Mouse (Mus musculus) midbrain, embryonic 11.5 days (tissue): ENCODE measurements around the gene Hnrnpa1. TPM values are rescaled to one million over a fixed set of nuclear protein-coding genes. Genes with fewer than 3 reads are reported as not detected.

Experiments
- ATAC-seq: fragments of 200-750 bp; cut with Nextera tagmentation; 2 replicates; pipeline ENCODE4 v1.8.0; 2017; ENCODE audit warnings: moderate TSS enrichment, moderate library complexity; ENCODE audit not compliant: low FRiP score
- DNase-seq: peaks from one replicate; pipeline ENCODE4 v3.0.0; 2015; ENCODE audit warnings: low spot score; ENCODE audit errors: missing footprints
- H3K27ac ChIP-seq: fragments of 300-500 bp; sonication (generic); 2 replicates; pipeline ENCODE4 v1.5.1; 2014; ENCODE audit warnings: low read depth, low read length
- H3K27me3 ChIP-seq: fragments of 300-500 bp; sonication (generic); 2 replicates; pipeline ENCODE4 v1.6.1; 2014; ENCODE audit warnings: mild to moderate bottlenecking, low read length, moderate library complexity, mixed read lengths; ENCODE audit not compliant: control insufficient read depth, insufficient read depth
- H3K36me3 ChIP-seq: fragments of 300-500 bp; sonication (generic); 2 replicates; pipeline ENCODE4 v1.6.1; 2014; ENCODE audit warnings: mild to moderate bottlenecking, low read length, moderate library complexity, mixed read lengths; ENCODE audit not compliant: control insufficient read depth, insufficient read depth
- H3K4me1 ChIP-seq: fragments of 300-500 bp; sonication (generic); 2 replicates; pipeline ENCODE4 v1.6.1; 2014; ENCODE audit warnings: low read length; ENCODE audit not compliant: control insufficient read depth, insufficient read depth
- H3K4me2 ChIP-seq: fragments of 300-500 bp; sonication (generic); 2 replicates; pipeline ENCODE4 v1.6.1; 2014; ENCODE audit warnings: mild to moderate bottlenecking, moderate library complexity
- H3K4me3 ChIP-seq: fragments of 300-500 bp; sonication (generic); 2 replicates; pipeline ENCODE4 v1.5.1; 2014; ENCODE audit warnings: low read depth, low read length
- H3K9ac ChIP-seq: fragments of 300-500 bp; sonication (generic); 2 replicates; pipeline ENCODE4 v1.6.1; 2014; ENCODE audit warnings: low read length
- H3K9me3 ChIP-seq: fragments of 300-500 bp; sonication (generic); 2 replicates; pipeline ENCODE4 v1.6.1; 2016; ENCODE audit warnings: low read length; ENCODE audit not compliant: control insufficient read depth
- WGBS: fragments of 180-500 bp; shearing (Covaris S2); extraction: QIAGEN DNeasy Blood & Tissue Kit; methylation state at CpG from one replicate; pipeline ENCODE4 v1.1.7; 2014; 5-methylcytosine and 5-hydroxymethylcytosine counted together
- polyA plus RNA-seq: library from polyadenylated mRNA; unstranded; fragments of >200 nt; fragmentation: Nextera tagmentation; extraction: Ambion mirVana; gene quantifications from 2 replicates; pipeline ENCODE4 v1.2.1, GENCODE M21; 2014

Gene Hnrnpa1
- polyA plus RNA-seq: 1,348 and 1,391 TPM in 2 replicates

- H3K4me2 ChIP-seq: peak within 1 kb of the TSS; percentile 81
- peak within 1 kb of the TSS; percentile 52 for H3K4me3 ChIP-seq
- ATAC-seq: peak; percentile 92
- H3K9me3 ChIP-seq: no peaks in the 10 kb centered on the region
- peaks cover 20% of the 10 kb centered on the region for H3K36me3 ChIP-seq
- peak; percentile 98 for DNase-seq
- peaks cover 23% of the 10 kb centered on the region for H3K4me1 ChIP-seq
- WGBS: under 1% methylated on average over 47 of the region's 47 CpGs
- H3K27me3 ChIP-seq: no peaks in the 10 kb centered on the region
- H3K27ac ChIP-seq: peak within 1 kb of the TSS; percentile 90
- H3K9ac ChIP-seq: peak within 1 kb of the TSS; percentile 78
Observed at GRCm38 (mm10) chr15:103240160-103241028, at the start of gene Hnrnpa1. TSS of gene Hnrnpa1 (plus strand) at chr15:103240432.

GRCm38 (mm10) chr15:103190531-103191462 lies 49.4 kb upstream of the Hnrnpa1 start:
- no peak overlapping the region for H3K4me3 ChIP-seq
- no peaks in the 10 kb centered on the region for H3K27me3 ChIP-seq
- no peaks in the 10 kb centered on the region for H3K4me1 ChIP-seq
- no peaks in the 10 kb centered on the region for H3K9me3 ChIP-seq
- 67% methylated on average over 10 of the region's 10 CpGs for WGBS
- H3K36me3 ChIP-seq: peaks cover 9% of the 10 kb centered on the region
- DNase-seq: peak; percentile 93
- no peak overlapping the region for H3K9ac ChIP-seq
- H3K4me2 ChIP-seq: no peak overlapping the region
- no peak for ATAC-seq
- no peak overlapping the region for H3K27ac ChIP-seq

- WGBS: 88% methylated on average over 2 of the region's 2 CpGs
- no peak overlapping the region for H3K27ac ChIP-seq
- no peak overlapping the region for H3K9ac ChIP-seq
- H3K4me2 ChIP-seq: no peak overlapping the region
- peaks cover 15% of the 10 kb centered on the region for H3K36me3 ChIP-seq
- no peaks in the 10 kb centered on the region for H3K4me1 ChIP-seq
- H3K9me3 ChIP-seq: no peaks in the 10 kb centered on the region
- no peak for ATAC-seq
- DNase-seq: no peak
- no peak overlapping the region for H3K4me3 ChIP-seq
- H3K27me3 ChIP-seq: no peaks in the 10 kb centered on the region
Observed at GRCm38 (mm10) chr15:103193606-103194005, 46.6 kb upstream of the Hnrnpa1 start.

GRCm38 (mm10) chr15:103196835-103197234 lies 43.4 kb upstream of the Hnrnpa1 start:
- Histone ChIP-seq H3K9ac (no peak overlapping the region), H3K27ac (no peak overlapping the region), H3K27me3 (no peaks in the 10 kb centered on the region), H3K4me1 (no peaks in the 10 kb centered on the region), H3K36me3 (peaks cover 30% of the 10 kb centered on the region), H3K9me3 (no peaks in the 10 kb centered on the region), H3K4me3 (no peak overlapping the region), H3K4me2 (no peak overlapping the region)
- ATAC-seq: no peak
- 95% methylated on average over 1 of the region's 1 CpGs for WGBS
- DNase-seq: no peak

DNA sequence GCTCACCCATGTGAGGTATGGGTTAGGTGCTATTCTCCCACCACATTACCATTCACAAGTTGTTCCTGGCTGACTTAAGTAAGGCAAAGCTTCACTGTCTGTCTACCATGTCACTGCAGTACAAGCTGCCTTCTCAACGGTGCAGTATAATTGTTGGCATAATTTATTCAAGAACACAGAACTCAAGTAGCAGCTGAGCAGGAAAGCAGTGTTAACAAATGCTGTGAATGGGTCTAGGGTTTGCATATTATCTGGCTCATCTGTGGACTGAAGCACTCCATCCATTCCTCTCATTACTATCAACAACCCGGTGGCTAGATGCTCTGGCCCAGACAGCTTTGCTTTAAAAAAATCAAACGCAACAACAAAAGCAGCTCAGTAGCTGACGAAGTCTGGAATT lies 42.4 kb upstream of the Hnrnpa1 start:
- no peak for ATAC-seq
- no peaks in the 10 kb centered on the region for H3K27me3 ChIP-seq
- peaks cover 30% of the 10 kb centered on the region for H3K36me3 ChIP-seq
- no peak overlapping the region for H3K9ac ChIP-seq
- H3K4me3 ChIP-seq: no peak overlapping the region
- no peaks in the 10 kb centered on the region for H3K9me3 ChIP-seq
- no peak overlapping the region for H3K4me2 ChIP-seq
- no peaks in the 10 kb centered on the region for H3K4me1 ChIP-seq
- no peak for DNase-seq
- WGBS: 95% methylated on average over 4 of the region's 4 CpGs
- H3K27ac ChIP-seq: no peak overlapping the region

GRCm38 (mm10) chr15:103202088-103202793 lies 38.0 kb upstream of the Hnrnpa1 start:
- no peak overlapping the region for H3K27ac ChIP-seq
- no peak overlapping the region for H3K4me2 ChIP-seq
- 80% methylated on average over 6 of the region's 6 CpGs for WGBS
- no peaks in the 10 kb centered on the region for H3K27me3 ChIP-seq
- no peak for DNase-seq
- no peak overlapping the region for H3K9ac ChIP-seq
- no peak for ATAC-seq
- H3K9me3 ChIP-seq: no peaks in the 10 kb centered on the region
- H3K4me3 ChIP-seq: no peak overlapping the region
- peaks cover 28% of the 10 kb centered on the region for H3K36me3 ChIP-seq
- H3K4me1 ChIP-seq: no peaks in the 10 kb centered on the region

- DNase-seq (no peak), ATAC-seq (no peak)
- Histone ChIP-seq H3K36me3 (peaks cover 19% of the 10 kb centered on the region), H3K27ac (no peak overlapping the region), H3K4me3 (no peak overlapping the region), H3K4me2 (no peak overlapping the region), H3K27me3 (no peaks in the 10 kb centered on the region), H3K4me1 (no peaks in the 10 kb centered on the region), H3K9me3 (no peaks in the 10 kb centered on the region), H3K9ac (no peak overlapping the region)
- WGBS: 74% methylated on average over 2 of the region's 2 CpGs
Observed at GRCm38 (mm10) chr15:103205156-103205555, 35.1 kb upstream of the Hnrnpa1 start.

GRCm38 (mm10) chr15:103214149-103214548 lies 26.1 kb upstream of the Hnrnpa1 start:
- Histone ChIP-seq H3K9ac (peak overlapping the region; percentile 63), H3K4me1 (peaks cover 18% of the 10 kb centered on the region), H3K9me3 (no peaks in the 10 kb centered on the region), H3K36me3 (peaks cover 9% of the 10 kb centered on the region; the same call in 1 of the 2 replicates), H3K27ac (peak overlapping the region; percentile 68), H3K4me3 (peak overlapping the region; percentile 24), H3K27me3 (no peaks in the 10 kb centered on the region), H3K4me2 (peak overlapping the region; percentile 47)
- 7% methylated on average over 2 of the region's 2 CpGs for WGBS
- ATAC-seq: no peak
- DNase-seq: peak; percentile 91
